Mouse (Mus musculus) urinary bladder, postnatal 36 days (tissue): ENCODE measurements around the gene Prss35.
A peak's percentile ranks its signal among the peaks of the same experiment; 100 is the strongest.

Experiments used
- DNase-seq, 2 experiments: peaks; one replicate each; pipeline ENCODE4 v3.0.0; 2022; ENCODE audit warnings: low spot score in 2 of 2, mixed read lengths in 1 of 2

Prss35 gene

GRCm38 (mm10) chr9:86742959-86743911 is at the start of gene Prss35:
Gene Prss35 (plus strand): TSS chr9:86743649.
- DNase-seq: no peak

- peak in 1 of 2 experiments; percentile 25 for DNase-seq
Measured at GRCm38 (mm10) chr9:86693935-86694334, 49.5 kb upstream of the Prss35 start.

GRCm38 (mm10) chr9:86694644-86695043 is 48.8 kb upstream of the Prss35 start:
- no peak for DNase-seq

GRCm38 (mm10) chr9:86695199-86695817 is 48.1 kb upstream of the Prss35 start:
- peak; percentile 30 to 35 for DNase-seq

- peak; percentile 36 to 46 for DNase-seq
Measured at GRCm38 (mm10) chr9:86695818-86696261, 47.6 kb upstream of the Prss35 start, which contains the start of gene Me1. Gene Me1 (minus strand): TSS chr9:86695953.

GRCm38 (mm10) chr9:86701264-86701663 is 42.2 kb upstream of the Prss35 start:
- no peak for DNase-seq

- DNase-seq: peak; percentile 22 to 43
Measured at GRCm38 (mm10) chr9:86701844-86702243, 41.6 kb upstream of the Prss35 start.

- DNase-seq: no peak
Measured at GRCm38 (mm10) chr9:86707431-86707830, 36.0 kb upstream of the Prss35 start.

GRCm38 (mm10) chr9:86708921-86709320 is 34.5 kb upstream of the Prss35 start:
- DNase-seq: no peak

GRCm38 (mm10) chr9:86710091-86710634 is 33.3 kb upstream of the Prss35 start:
- DNase-seq: no peak

GRCm38 (mm10) chr9:86712648-86713047 is 30.8 kb upstream of the Prss35 start:
- DNase-seq: no peak

- DNase-seq: no peak
Measured at GRCm38 (mm10) chr9:86714089-86714488, 29.4 kb upstream of the Prss35 start.

GRCm38 (mm10) chr9:86716540-86716939 is 26.9 kb upstream of the Prss35 start:
- DNase-seq: no peak

GRCm38 (mm10) chr9:86717119-86717518 is 26.3 kb upstream of the Prss35 start:
- no peak for DNase-seq

GRCm38 (mm10) chr9:86720227-86720626 is 23.2 kb upstream of the Prss35 start:
- DNase-seq: no peak

- DNase-seq: no peak
Measured at GRCm38 (mm10) chr9:86720794-86721193, 22.7 kb upstream of the Prss35 start.

- DNase-seq: no peak
Measured at GRCm38 (mm10) chr9:86725066-86725465, 18.4 kb upstream of the Prss35 start.

- DNase-seq: no peak
Measured at GRCm38 (mm10) chr9:86725604-86726380, 17.7 kb upstream of the Prss35 start.

GRCm38 (mm10) chr9:86726381-86726720 is 17.1 kb upstream of the Prss35 start:
- no peak for DNase-seq

- peak in 1 of 2 experiments; percentile 35 for DNase-seq
Measured at GRCm38 (mm10) chr9:86728214-86728814, 15.1 kb upstream of the Prss35 start.

GRCm38 (mm10) chr9:86729084-86729483 is 14.4 kb upstream of the Prss35 start:
- no peak for DNase-seq
